Mouse (Mus musculus): ENCODE results near the gene Patj. TPM values are rescaled to one million over a fixed set of nuclear protein-coding genes. Genes with fewer than 3 reads are reported as not detected.

The Patj gene
- total RNA-seq, 2 experiments from 2014 or later: 11.8 to 14.7 TPM

Small RNAs within 50 kb of the gene (microRNA-seq; reads per million reads assigned to microRNA genes)
- gene Gm22625 (0 reads per million in 2 experiments), gene Gm26154 (0 reads per million in 2 experiments)

Other genes starting within 250 kb of the Patj start
- gene Tm2d1, start 12.5 kb upstream of the Patj start, total RNA-seq (2021): 10 to 100 TPM; 45.7 to 46.2 TPM